Mouse (Mus musculus) MEL-GATA-1-ER (cell line): ENCODE measurements around the gene Lamc1.

Source experiments
- DNase-seq: peaks from one replicate; pipeline ENCODE4 v3.0.0-alpha.2; 2012; ENCODE audit warnings: low read depth; ENCODE audit errors: extremely low read depth

Lamc1 gene

GRCm38 (mm10) chr1:153192945-153193344 is 139.6 kb downstream of the Lamc1 start:
- no peak for DNase-seq

- DNase-seq, result no peak
Observed at GRCm38 (mm10) chr1:153192379-153192778, 140.2 kb downstream of the Lamc1 start.

- no peak for DNase-seq
Observed at GRCm38 (mm10) chr1:153191943-153192329, 140.7 kb downstream of the Lamc1 start.

- DNase-seq, result no peak
Observed at GRCm38 (mm10) chr1:153191237-153191942, 141.2 kb downstream of the Lamc1 start.

- DNase-seq, result no peak
Observed at GRCm38 (mm10) chr1:153188081-153188480, 144.5 kb downstream of the Lamc1 start.

- DNase-seq, result no peak
Observed at GRCm38 (mm10) chr1:153185828-153186803, 146.5 kb downstream of the Lamc1 start, which contains the start of gene Lamc2. Gene Lamc2 (minus strand): TSS chr1:153186447.

- DNase-seq, result no peak
Observed at GRCm38 (mm10) chr1:153180586-153181289, 151.8 kb downstream of the Lamc1 start.

- no peak for DNase-seq
Observed at GRCm38 (mm10) chr1:153180160-153180559, 152.4 kb downstream of the Lamc1 start.

GRCm38 (mm10) chr1:153174801-153175200 is 157.8 kb downstream of the Lamc1 start:
- no peak for DNase-seq

GRCm38 (mm10) chr1:153173276-153173675 is 159.3 kb downstream of the Lamc1 start:
- DNase-seq, result no peak

- no peak for DNase-seq
Observed at GRCm38 (mm10) chr1:153172291-153172731, 160.3 kb downstream of the Lamc1 start.

GRCm38 (mm10) chr1:153171011-153171410 is 161.6 kb downstream of the Lamc1 start:
- DNase-seq, result no peak
